Mouse (Mus musculus) frontal cortex, postnatal 36 days (tissue): ENCODE results near the gene Lmbr1.
A peak's percentile ranks its signal among the peaks of the same experiment; 100 is the strongest.
"Not testable (repeated sequence)": the region's sequence is repeated elsewhere in the genome, so short reads cannot be mapped to it uniquely, and the experiment has no call there.

Experiments
- DNase-seq, 2 experiments: peaks; one replicate each; pipeline ENCODE4 v3.0.0; 2022; ENCODE audit warnings: low spot score in 2 of 2

Lmbr1 gene

GRCm38 (mm10) chr5:29378298-29379036 lies at the start of gene Lmbr1:
Lmbr1 (minus strand) TSS chr5:29378390.
- peak; percentile 91 to 95 for DNase-seq

- DNase-seq, result not testable (repeated sequence)
Observed at GRCm38 (mm10) chr5:29423330-29423729, 45.1 kb upstream of the Lmbr1 start.

GRCm38 (mm10) chr5:29413041-29413440 lies 34.9 kb upstream of the Lmbr1 start:
- no peak for DNase-seq

GRCm38 (mm10) chr5:29410854-29411253 lies 32.7 kb upstream of the Lmbr1 start:
- no peak for DNase-seq

GRCm38 (mm10) chr5:29398427-29398826 lies 20.2 kb upstream of the Lmbr1 start:
- DNase-seq, result no peak

DNA sequence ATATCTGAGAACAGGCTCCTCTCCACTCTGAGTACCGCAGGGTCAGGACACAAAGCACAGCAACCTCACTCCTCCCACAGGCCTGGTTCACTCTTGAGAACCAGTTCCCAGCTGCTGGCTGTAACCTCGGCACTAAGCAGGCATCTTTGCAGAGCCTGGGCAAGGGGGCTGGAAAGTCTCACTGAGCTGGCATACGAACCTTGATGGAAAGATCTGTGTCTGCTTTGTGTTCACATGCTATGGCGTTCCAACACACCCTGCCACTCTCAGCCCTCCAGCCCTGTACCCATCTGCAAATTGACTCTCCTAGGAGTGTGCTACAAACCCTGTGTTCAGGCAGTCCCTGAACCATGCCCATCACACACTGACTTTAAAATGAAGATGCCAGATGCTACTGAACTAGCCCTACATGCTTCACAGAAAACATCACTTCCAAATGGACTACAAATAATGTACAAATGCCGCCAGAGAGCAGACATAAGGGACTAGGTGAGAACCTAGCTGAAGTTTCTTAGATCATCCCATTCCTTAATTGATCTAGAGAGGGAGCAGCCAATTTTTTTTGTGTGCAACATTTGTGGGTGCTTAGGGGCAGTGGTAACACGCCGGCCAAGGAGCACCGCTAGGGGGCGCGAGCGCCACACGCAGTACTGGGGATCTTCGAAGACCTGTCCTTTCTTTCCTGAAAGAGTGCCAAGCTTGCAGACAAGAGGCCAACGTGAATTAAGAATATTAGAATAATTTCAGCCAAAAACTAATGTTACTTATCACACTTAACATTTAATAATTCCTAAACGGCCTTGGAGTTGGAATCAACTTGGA lies 11.0 kb upstream of the Lmbr1 start:
- DNase-seq, result peak; percentile 70 to 74

- DNase-seq, result no peak
Observed at GRCm38 (mm10) chr5:29388181-29388943, 10.2 kb upstream of the Lmbr1 start.

DNA sequence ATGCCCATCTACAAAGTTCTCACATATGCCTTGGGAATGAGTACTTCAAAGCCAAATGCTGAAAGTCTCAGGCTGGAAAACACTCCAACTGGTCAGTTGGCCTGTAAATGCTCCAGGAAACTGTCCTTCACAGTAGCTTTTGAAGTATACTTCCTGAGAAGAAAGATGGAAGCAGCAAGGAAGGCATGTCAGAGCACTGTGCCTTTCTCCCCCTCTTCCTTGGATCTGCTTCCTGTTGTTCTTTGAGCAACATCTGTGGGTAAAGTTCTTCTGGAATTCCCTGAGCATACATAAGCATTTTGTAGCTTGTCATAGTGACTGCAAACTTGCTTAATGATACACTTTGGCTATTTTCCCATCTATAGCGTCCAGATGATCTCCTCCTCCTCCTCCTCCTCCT lies 9.4 kb upstream of the Lmbr1 start:
- no peak for DNase-seq

GRCm38 (mm10) chr5:29382776-29383175 lies 4.6 kb upstream of the Lmbr1 start:
- DNase-seq, result no peak

- DNase-seq, result no peak
Observed at GRCm38 (mm10) chr5:29380091-29380490, 1.9 kb upstream of the Lmbr1 start.

- peak in 1 of 2 experiments; percentile 16 for DNase-seq
Observed at GRCm38 (mm10) chr5:29377590-29378297, 446 bp downstream of the Lmbr1 start.

- no peak for DNase-seq
Observed at GRCm38 (mm10) chr5:29363511-29363910, 14.7 kb downstream of the Lmbr1 start.

GRCm38 (mm10) chr5:29335836-29336235 lies 42.4 kb downstream of the Lmbr1 start:
- peak in 1 of 2 experiments; percentile 10 for DNase-seq

- DNase-seq, result no peak
Observed at GRCm38 (mm10) chr5:29322503-29322902, 55.7 kb downstream of the Lmbr1 start.

DNA sequence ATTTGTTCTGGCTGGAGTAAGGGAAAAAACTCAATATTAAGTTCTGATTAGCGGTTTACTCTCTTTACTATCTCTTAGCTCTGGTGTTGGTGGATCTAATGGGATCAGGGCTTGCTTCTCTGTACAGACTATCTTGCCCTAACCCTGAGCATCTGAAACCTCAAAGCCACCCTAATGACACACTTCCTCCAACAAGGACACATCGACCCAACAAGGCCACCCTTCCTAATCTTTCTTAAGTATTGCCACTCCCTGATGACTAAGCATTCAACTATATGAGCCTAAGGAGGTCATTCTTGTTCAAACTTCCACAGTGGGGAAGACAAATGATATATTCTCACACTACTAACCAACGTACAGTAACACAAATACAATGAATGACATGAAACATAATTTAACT lies 69.0 kb downstream of the Lmbr1 start:
- DNase-seq, result no peak

DNA sequence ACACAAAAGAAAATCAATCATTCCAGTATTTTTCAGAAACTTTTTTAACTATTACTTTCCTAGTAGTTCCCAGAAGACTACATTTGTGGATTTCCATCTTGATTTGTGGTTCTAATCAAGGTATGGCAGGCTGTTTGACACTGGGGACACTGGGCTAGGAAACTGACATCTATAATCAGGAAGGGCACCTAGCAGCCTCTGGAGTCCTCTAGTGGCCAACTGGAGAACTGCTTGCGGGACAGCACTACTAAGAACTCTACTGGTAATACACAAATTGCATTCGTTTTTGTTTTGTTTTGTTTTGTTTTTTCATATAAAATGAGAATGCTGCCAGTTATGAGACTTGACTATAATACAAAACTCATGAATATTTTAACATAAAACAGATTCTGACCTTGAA lies 85.0 kb downstream of the Lmbr1 start:
- DNase-seq, result peak; percentile 55 to 68

DNA sequence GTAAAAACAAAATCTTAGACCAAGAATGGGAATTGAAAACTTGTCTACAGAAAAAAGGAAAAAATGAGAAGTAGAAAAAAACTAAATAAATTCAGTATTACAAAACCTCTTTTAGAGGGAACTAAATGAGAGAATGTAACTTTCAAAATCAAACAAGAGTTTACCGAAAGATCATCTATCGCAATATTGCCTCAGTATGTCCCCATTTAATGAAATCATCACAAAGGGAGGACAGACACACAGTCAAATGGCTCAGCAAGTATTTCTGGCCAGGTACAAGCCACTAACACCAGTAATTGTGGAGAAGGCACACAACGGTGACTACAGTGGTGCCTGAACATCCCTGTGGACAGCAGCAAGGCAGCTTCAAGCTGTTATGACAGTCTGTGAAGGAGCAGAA lies 88.1 kb downstream of the Lmbr1 start:
- DNase-seq, result no peak

DNA sequence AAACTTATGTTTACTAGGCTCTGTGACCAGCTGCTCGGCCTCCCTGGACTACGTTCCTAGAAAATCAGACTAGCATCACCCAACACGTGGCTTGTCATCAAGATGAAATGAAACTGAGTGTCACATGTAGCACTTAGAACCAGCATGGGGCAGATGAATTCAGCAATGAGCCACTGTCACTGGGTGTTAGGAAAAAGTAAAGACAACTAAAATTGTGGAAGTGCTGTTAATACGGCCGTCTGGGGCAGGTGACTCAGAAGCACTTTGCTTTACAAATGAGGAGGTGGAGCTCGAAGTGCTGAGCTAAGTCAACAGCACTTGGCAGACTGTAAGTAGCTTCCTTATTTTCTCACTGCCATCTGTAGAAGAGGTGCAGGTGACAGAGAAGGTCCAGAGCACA lies 88.5 kb downstream of the Lmbr1 start:
- DNase-seq, result no peak

DNA sequence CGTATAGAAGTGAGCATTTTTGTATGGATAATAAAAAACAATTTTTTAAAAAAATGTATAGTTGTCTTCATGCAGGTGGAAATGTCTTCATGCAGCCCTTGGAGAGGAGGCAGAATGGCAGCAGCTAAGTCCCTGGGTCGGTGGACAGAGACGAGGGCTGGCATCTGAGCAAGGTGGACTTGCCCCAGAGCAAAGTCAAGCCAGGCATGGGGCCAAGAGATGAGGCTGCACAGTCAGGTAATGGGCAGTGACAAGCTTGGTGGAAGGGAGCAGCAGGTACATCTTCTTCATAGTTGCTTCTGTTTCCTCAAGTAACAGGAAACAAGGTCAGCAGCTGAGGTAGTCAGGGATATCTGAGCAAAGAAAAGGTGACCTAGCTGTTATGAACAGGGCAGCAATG lies 97.1 kb downstream of the Lmbr1 start:
- DNase-seq, result no peak

GRCm38 (mm10) chr5:29274746-29275145 lies 103.4 kb downstream of the Lmbr1 start:
- no peak for DNase-seq

- DNase-seq, result no peak
Observed at GRCm38 (mm10) chr5:29273426-29273825, 104.8 kb downstream of the Lmbr1 start.

DNA sequence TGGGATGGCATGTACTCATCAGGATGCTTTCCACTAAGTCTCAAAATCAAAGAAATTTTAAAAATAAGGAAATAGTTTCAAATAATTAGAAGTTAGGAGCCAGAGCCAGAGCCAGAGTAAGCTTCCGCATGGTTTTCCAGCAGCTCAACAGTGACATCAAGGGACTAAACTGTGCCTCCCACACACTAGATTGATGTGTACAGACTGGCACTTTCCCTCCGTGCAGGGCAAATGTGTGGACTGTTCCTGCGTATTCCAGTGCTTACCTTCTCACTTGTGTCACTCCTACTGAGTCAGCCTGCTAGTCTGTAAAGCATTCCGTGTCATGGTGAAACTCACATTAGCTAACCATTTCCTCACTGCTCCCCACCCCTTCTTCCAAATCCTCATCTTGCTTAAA lies 107.3 kb downstream of the Lmbr1 start:
- DNase-seq, result no peak
